Mouse (Mus musculus) stomach, embryonic 16.5 days (tissue): ENCODE data around the gene Asb15. TPM values are rescaled to one million over a fixed set of nuclear protein-coding genes. Genes with fewer than 3 reads are reported as not detected.
A peak's percentile ranks its signal among the peaks of the same experiment; 100 is the strongest.

Experiments
- ATAC-seq: fragments of 200-750 bp; cut with Nextera tagmentation; 2 replicates; pipeline ENCODE4 v1.8.0; 2017; ENCODE audit warnings: moderate number of reproducible peaks, moderate TSS enrichment; ENCODE audit not compliant: insufficient read depth, low FRiP score
- H3K27ac ChIP-seq: fragments of 300-500 bp; sonication (generic); 2 replicates; pipeline ENCODE4 v1.5.1; 2014; ENCODE audit warnings: low read length
- H3K27me3 ChIP-seq: fragments of 300-500 bp; sonication (generic); 2 replicates; pipeline ENCODE4 v1.6.1; 2014; ENCODE audit warnings: low read length, control low read depth, mixed read lengths; ENCODE audit not compliant: control insufficient read depth, insufficient read depth
- H3K36me3 ChIP-seq: fragments of 300-500 bp; sonication (generic); 2 replicates; pipeline ENCODE4 v1.6.1; 2014; ENCODE audit warnings: low read length; ENCODE audit not compliant: control insufficient read depth, insufficient read depth
- H3K4me1 ChIP-seq: fragments of 300-500 bp; sonication (generic); 2 replicates; pipeline ENCODE4 v1.6.1; 2014; ENCODE audit warnings: low read length, control low read depth, mixed read lengths; ENCODE audit not compliant: control insufficient read depth, insufficient read depth
- H3K4me2 ChIP-seq: fragments of 300-500 bp; sonication (generic); 2 replicates; pipeline ENCODE4 v1.6.1; 2014; ENCODE audit warnings: low read depth, low read length, mixed read lengths
- H3K4me3 ChIP-seq: fragments of 300-500 bp; sonication (generic); replicated peaks from 2 replicates; pipeline ENCODE4 v1.5.1; 2014; ENCODE audit warnings: mild to moderate bottlenecking, low read length
- H3K9ac ChIP-seq: fragments of 300-500 bp; sonication (generic); 2 replicates; pipeline ENCODE4 v1.6.1; 2014; ENCODE audit warnings: low read length
- H3K9me3 ChIP-seq: fragments of 300-500 bp; sonication (generic); replicated peaks from 2 replicates; pipeline ENCODE4 v1.6.1; 2016; ENCODE audit warnings: low read length, control low read depth; ENCODE audit not compliant: control insufficient read depth
- WGBS: fragments of 180-500 bp; shearing (Covaris S2); extraction: QIAGEN DNeasy Blood & Tissue Kit; methylation state at CpG from one replicate; pipeline ENCODE4 v1.1.7; 2014; 5-methylcytosine and 5-hydroxymethylcytosine counted together
- polyA plus RNA-seq: library from polyadenylated mRNA; unstranded; fragments of >200 nt; fragmentation: Nextera tagmentation; extraction: Ambion mirVana; gene quantifications from 2 replicates; pipeline ENCODE4 v1.2.1, GENCODE M21; 2015

Asb15 gene
- polyA plus RNA-seq, 1 experiment from 2014 or later = 0.10 TPM

GRCm38 (mm10) chr6:24530711-24531420 is 2.9 kb downstream of the Asb15 start:
- Histone ChIP-seq H3K4me3 (peak overlapping the region; percentile 19; the same call in 1 of the 2 replicates), H3K4me2 (peak overlapping the region; percentile 50), H3K9me3 (no peaks in the 10 kb centered on the region), H3K36me3 (no peaks in the 10 kb centered on the region), H3K4me1 (peaks cover 13% of the 10 kb centered on the region), H3K27ac (no peak overlapping the region), H3K27me3 (no peaks in the 10 kb centered on the region), H3K9ac (peak overlapping the region; percentile 11; the same call in 1 of the 2 replicates)
- no peak for ATAC-seq
- 43% methylated on average over 11 of the region's 11 CpGs for WGBS

GRCm38 (mm10) chr6:24532804-24533203 is 4.9 kb downstream of the Asb15 start:
- 72% methylated on average over 3 of the region's 3 CpGs for WGBS
- H3K9me3 ChIP-seq = no peaks in the 10 kb centered on the region
- no peak overlapping the region for H3K4me2 ChIP-seq
- no peaks in the 10 kb centered on the region for H3K36me3 ChIP-seq
- no peaks in the 10 kb centered on the region for H3K27me3 ChIP-seq
- H3K4me1 ChIP-seq = peaks cover 4% of the 10 kb centered on the region; the same call in 1 of the 2 replicates
- H3K9ac ChIP-seq = no peak overlapping the region
- no peak overlapping the region for H3K4me3 ChIP-seq
- no peak for ATAC-seq
- no peak overlapping the region for H3K27ac ChIP-seq

- ATAC-seq = no peak
- no peaks in the 10 kb centered on the region for H3K36me3 ChIP-seq
- H3K27ac ChIP-seq = no peak overlapping the region
- H3K27me3 ChIP-seq = no peaks in the 10 kb centered on the region
- no peaks in the 10 kb centered on the region for H3K4me1 ChIP-seq
- no peaks in the 10 kb centered on the region for H3K9me3 ChIP-seq
- WGBS = 86% methylated on average over 3 of the region's 3 CpGs
- H3K4me2 ChIP-seq = no peak overlapping the region
- no peak overlapping the region for H3K4me3 ChIP-seq
- H3K9ac ChIP-seq = no peak overlapping the region
These were observed 10.5 kb downstream of the Asb15 start for GRCm38 (mm10) chr6:24538435-24538834.

GRCm38 (mm10) chr6:24540106-24540505 is 12.2 kb downstream of the Asb15 start:
- H3K4me2 ChIP-seq = no peak overlapping the region
- H3K9me3 ChIP-seq = no peaks in the 10 kb centered on the region
- WGBS = 67% methylated on average over 4 of the region's 4 CpGs
- no peaks in the 10 kb centered on the region for H3K4me1 ChIP-seq
- no peak overlapping the region for H3K9ac ChIP-seq
- H3K27ac ChIP-seq = no peak overlapping the region
- ATAC-seq = no peak
- H3K27me3 ChIP-seq = no peaks in the 10 kb centered on the region
- no peaks in the 10 kb centered on the region for H3K36me3 ChIP-seq
- no peak overlapping the region for H3K4me3 ChIP-seq

GRCm38 (mm10) chr6:24542393-24542792 is 14.4 kb downstream of the Asb15 start:
- no peak overlapping the region for H3K4me3 ChIP-seq
- no peaks in the 10 kb centered on the region for H3K27me3 ChIP-seq
- no peaks in the 10 kb centered on the region for H3K9me3 ChIP-seq
- H3K9ac ChIP-seq = no peak overlapping the region
- H3K4me1 ChIP-seq = no peaks in the 10 kb centered on the region
- no peaks in the 10 kb centered on the region for H3K36me3 ChIP-seq
- H3K4me2 ChIP-seq = no peak overlapping the region
- no peak for ATAC-seq
- H3K27ac ChIP-seq = no peak overlapping the region

GRCm38 (mm10) chr6:24543119-24543591 is 15.2 kb downstream of the Asb15 start:
- H3K36me3 ChIP-seq = no peaks in the 10 kb centered on the region
- no peaks in the 10 kb centered on the region for H3K27me3 ChIP-seq
- WGBS = 62% methylated on average over 6 of the region's 6 CpGs
- no peak overlapping the region for H3K4me3 ChIP-seq
- H3K27ac ChIP-seq = no peak overlapping the region
- no peak overlapping the region for H3K4me2 ChIP-seq
- no peaks in the 10 kb centered on the region for H3K9me3 ChIP-seq
- no peak for ATAC-seq
- no peak overlapping the region for H3K9ac ChIP-seq
- H3K4me1 ChIP-seq = no peaks in the 10 kb centered on the region

- Histone ChIP-seq H3K27me3 (no peaks in the 10 kb centered on the region), H3K4me3 (no peak overlapping the region), H3K4me2 (no peak overlapping the region), H3K27ac (peak overlapping the region; percentile 23; the same call in 1 of the 2 replicates), H3K9me3 (0 out of 2 replicates have a peak, but pooled peaks cover 3% of the 10 kb centered on the region), H3K36me3 (no peaks in the 10 kb centered on the region), H3K4me1 (no peaks in the 10 kb centered on the region), H3K9ac (no peak overlapping the region)
- WGBS = 30% methylated on average over 1 of the region's 1 CpGs
- peak; percentile 92 for ATAC-seq
These were observed 18.9 kb downstream of the Asb15 start for GRCm38 (mm10) chr6:24546716-24547420.

- Histone ChIP-seq H3K4me2 (no peak overlapping the region), H3K36me3 (no peaks in the 10 kb centered on the region), H3K9ac (no peak overlapping the region), H3K27me3 (no peaks in the 10 kb centered on the region), H3K9me3 (0 out of 2 replicates have a peak, but pooled peaks cover 3% of the 10 kb centered on the region), H3K4me1 (0 out of 2 replicates have a peak, but pooled peaks cover 3% of the 10 kb centered on the region), H3K4me3 (no peak overlapping the region), H3K27ac (no peak overlapping the region)
- WGBS = 68% methylated on average over 2 of the region's 2 CpGs
- no peak for ATAC-seq
These were observed 21.9 kb downstream of the Asb15 start for GRCm38 (mm10) chr6:24549801-24550200.

GRCm38 (mm10) chr6:24552046-24552445 is 24.1 kb downstream of the Asb15 start:
- Histone ChIP-seq H3K4me2 (no peak overlapping the region), H3K9ac (no peak overlapping the region), H3K4me3 (no peak overlapping the region), H3K27ac (no peak overlapping the region), H3K4me1 (0 out of 2 replicates have a peak, but pooled peaks cover 4% of the 10 kb centered on the region), H3K9me3 (0 out of 2 replicates have a peak, but pooled peaks cover 3% of the 10 kb centered on the region), H3K36me3 (no peaks in the 10 kb centered on the region), H3K27me3 (no peaks in the 10 kb centered on the region)
- ATAC-seq = no peak
- 35% methylated on average over 7 of the region's 7 CpGs for WGBS
